Mouse (Mus musculus) stomach, postnatal 0 days (tissue): ENCODE data around the gene Thrb. TPM values are rescaled to one million over a fixed set of nuclear protein-coding genes. Genes with fewer than 3 reads are reported as not detected.

Source experiments
- ATAC-seq: fragments of 200-750 bp; cut with Nextera tagmentation; 2 replicates; pipeline ENCODE4 v1.8.0; 2017; ENCODE audit not compliant: low FRiP score, low TSS enrichment
- DNase-seq: peaks from one replicate; pipeline ENCODE4 v3.0.0-alpha.2; 2016; ENCODE audit warnings: low spot score
- H3K27ac ChIP-seq: fragments of 300-500 bp; sonication (generic); replicated peaks from 2 replicates; pipeline ENCODE4 v1.5.1; 2014; ENCODE audit warnings: mild to moderate bottlenecking, control low read depth
- H3K27me3 ChIP-seq: fragments of 300-500 bp; sonication (generic); 2 replicates; pipeline ENCODE4 v1.6.1; 2014; ENCODE audit warnings: low read length; ENCODE audit not compliant: control insufficient read depth, insufficient read depth
- H3K36me3 ChIP-seq: fragments of 300-500 bp; sonication (generic); 2 replicates; pipeline ENCODE4 v1.6.1; 2014; ENCODE audit warnings: low read length, mixed read lengths; ENCODE audit not compliant: control insufficient read depth, insufficient read depth
- H3K4me1 ChIP-seq: fragments of 300-500 bp; sonication (generic); replicated peaks from 2 replicates; pipeline ENCODE4 v1.6.1; 2014; ENCODE audit warnings: antibody characterized with exemption; ENCODE audit not compliant: control insufficient read depth, insufficient read depth
- H3K4me2 ChIP-seq: fragments of 300-500 bp; sonication (generic); replicated peaks from 2 replicates; pipeline ENCODE4 v1.6.1; 2014; ENCODE audit warnings: low read depth, mild to moderate bottlenecking, control low read depth, moderate library complexity
- H3K4me3 ChIP-seq: fragments of 300-500 bp; sonication (generic); 2 replicates; pipeline ENCODE4 v1.5.1; 2014; ENCODE audit warnings: low read depth, low read length, control low read depth
- H3K9ac ChIP-seq: fragments of 300-500 bp; sonication (generic); 2 replicates; pipeline ENCODE4 v1.6.1; 2014; ENCODE audit warnings: mild to moderate bottlenecking, low read length, control low read depth, mixed read lengths
- H3K9me3 ChIP-seq: fragments of 300-500 bp; sonication (generic); 2 replicates; pipeline ENCODE4 v1.6.1; 2016; ENCODE audit warnings: low read length; ENCODE audit not compliant: control insufficient read depth
- CTCF ChIP-seq: IDR thresholded peaks from 2 replicates; pipeline ENCODE4 v1.5.1; 2016; ENCODE audit warnings: antibody characterized with exemption, low read depth, mild to moderate bottlenecking, moderate library complexity
- EP300 ChIP-seq: optimal IDR thresholded peaks from 2 replicates; pipeline ENCODE3; 2016; ENCODE audit warnings: antibody characterized with exemption
- WGBS: fragments of 180-500 bp; shearing (Covaris S2); extraction: QIAGEN DNeasy Blood & Tissue Kit; methylation state at CpG from one replicate; pipeline ENCODE4 v1.1.7; 2014; 5-methylcytosine and 5-hydroxymethylcytosine counted together
- polyA plus RNA-seq: library from polyadenylated mRNA; unstranded; fragments of >200 nt; fragmentation: Nextera tagmentation; extraction: Ambion mirVana; gene quantifications from 2 replicates; pipeline ENCODE4 v1.2.1, GENCODE M21; 2015

The Thrb gene
- polyA plus RNA-seq, 1 experiment from 2014 or later, result 4.8 TPM

GRCm38 (mm10) chr14:17803934-17804602 is 144.0 kb downstream of the Thrb start:
- Histone ChIP-seq H3K9me3 (no peaks in the 10 kb centered on the region), H3K36me3 (no peaks in the 10 kb centered on the region), H3K27ac (no peak overlapping the region), H3K9ac (no peak overlapping the region), H3K4me3 (no peak overlapping the region), H3K4me1 (no peaks in the 10 kb centered on the region), H3K4me2 (no peak overlapping the region), H3K27me3 (no peaks in the 10 kb centered on the region)
- 67% methylated on average over 3 of the region's 3 CpGs for WGBS
- DNase-seq, result no peak
- TF ChIP-seq EP300 (no peak), CTCF (no peak)
- ATAC-seq, result no peak

- Histone ChIP-seq H3K4me2 (no peak overlapping the region), H3K9ac (no peak overlapping the region), H3K4me1 (no peaks in the 10 kb centered on the region), H3K4me3 (no peak overlapping the region), H3K9me3 (no peaks in the 10 kb centered on the region), H3K36me3 (no peaks in the 10 kb centered on the region), H3K27ac (no peak overlapping the region), H3K27me3 (no peaks in the 10 kb centered on the region)
- ATAC-seq, result no peak
- no peak for DNase-seq
- no peak for TF ChIP-seq CTCF
- TF ChIP-seq EP300, result no peak
- WGBS, result 74% methylated on average over 4 of the region's 4 CpGs
Measured at GRCm38 (mm10) chr14:17811051-17811450, 151.0 kb downstream of the Thrb start.

- 81% methylated on average over 5 of the region's 5 CpGs for WGBS
- DNase-seq (no peak), ATAC-seq (no peak)
- Histone ChIP-seq H3K4me1 (no peaks in the 10 kb centered on the region), H3K4me3 (no peak overlapping the region), H3K36me3 (no peaks in the 10 kb centered on the region), H3K4me2 (no peak overlapping the region), H3K27me3 (no peaks in the 10 kb centered on the region), H3K9ac (no peak overlapping the region), H3K9me3 (no peaks in the 10 kb centered on the region), H3K27ac (no peak overlapping the region)
- TF ChIP-seq CTCF (no peak), EP300 (no peak)
Measured at GRCm38 (mm10) chr14:17812414-17812813, 152.4 kb downstream of the Thrb start.

- Histone ChIP-seq H3K9me3 (no peaks in the 10 kb centered on the region), H3K9ac (no peak overlapping the region), H3K4me3 (no peak overlapping the region), H3K4me2 (no peak overlapping the region), H3K36me3 (no peaks in the 10 kb centered on the region), H3K4me1 (no peaks in the 10 kb centered on the region), H3K27ac (no peak overlapping the region), H3K27me3 (no peaks in the 10 kb centered on the region)
- TF ChIP-seq EP300, result no peak
- no peak for TF ChIP-seq CTCF
- DNase-seq (no peak), ATAC-seq (no peak)
- 73% methylated on average over 2 of the region's 2 CpGs for WGBS
Measured at GRCm38 (mm10) chr14:17815103-17815502, 155.0 kb downstream of the Thrb start.

GRCm38 (mm10) chr14:17818086-17818485 is 158.0 kb downstream of the Thrb start:
- Histone ChIP-seq H3K4me3 (no peak overlapping the region), H3K9me3 (no peaks in the 10 kb centered on the region), H3K4me2 (no peak overlapping the region), H3K36me3 (no peaks in the 10 kb centered on the region), H3K9ac (no peak overlapping the region), H3K27ac (no peak overlapping the region), H3K27me3 (no peaks in the 10 kb centered on the region), H3K4me1 (no peaks in the 10 kb centered on the region)
- ATAC-seq (no peak), DNase-seq (no peak)
- WGBS, result 80% methylated on average over 2 of the region's 2 CpGs
- TF ChIP-seq CTCF (no peak), EP300 (no peak)

GRCm38 (mm10) chr14:17822754-17823153 is 162.7 kb downstream of the Thrb start:
- no peak overlapping the region for H3K9ac ChIP-seq
- H3K4me3 ChIP-seq, result no peak overlapping the region
- DNase-seq, result no peak
- H3K9me3 ChIP-seq, result no peaks in the 10 kb centered on the region
- no peak for ATAC-seq
- H3K27me3 ChIP-seq, result no peaks in the 10 kb centered on the region
- 71% methylated on average over 7 of the region's 7 CpGs for WGBS
- H3K36me3 ChIP-seq, result no peaks in the 10 kb centered on the region
- H3K27ac ChIP-seq, result no peak overlapping the region
- TF ChIP-seq CTCF (no peak), EP300 (no peak)
- H3K4me1 ChIP-seq, result no peaks in the 10 kb centered on the region
- H3K4me2 ChIP-seq, result no peak overlapping the region
